Mouse (Mus musculus) embryonic facial prominence, embryonic 12.5 days (tissue): ENCODE measurements at regions not wholly inside any gene's neighbourhood (a gene's known extent, or its start where the extent isn't known, plus 50 kb on each side); places are given as distances from the start of the nearest gene placed in this dataset.

Experiments used
- ATAC-seq: fragments of 200-750 bp; cut with Nextera tagmentation; 2 replicates; pipeline ENCODE4 v1.8.0; 2017; ENCODE audit not compliant: insufficient number of reproducible peaks, insufficient read depth, low FRiP score, low TSS enrichment
- H3K27ac ChIP-seq: fragments of 300-500 bp; sonication (generic); 2 replicates; pipeline ENCODE4 v1.5.1; 2016; ENCODE audit warnings: mild to moderate bottlenecking
- H3K27me3 ChIP-seq: fragments of 300-500 bp; sonication (generic); 2 replicates; pipeline ENCODE4 v1.6.1; 2016; ENCODE audit warnings: mild to moderate bottlenecking, moderate library complexity
- H3K36me3 ChIP-seq: fragments of 300-500 bp; sonication (generic); 2 replicates; pipeline ENCODE4 v1.6.1; 2016; ENCODE audit warnings: mild to moderate bottlenecking
- H3K4me1 ChIP-seq: fragments of 300-500 bp; sonication (generic); 2 replicates; pipeline ENCODE4 v1.6.1; 2016
- H3K4me2 ChIP-seq: fragments of 300-500 bp; sonication (generic); replicated peaks from 2 replicates; pipeline ENCODE4 v1.6.1; 2016; ENCODE audit warnings: mild to moderate bottlenecking, moderate library complexity
- H3K4me3 ChIP-seq: fragments of 300-500 bp; sonication (generic); 2 replicates; pipeline ENCODE4 v1.5.1; 2016; ENCODE audit warnings: mild to moderate bottlenecking
- H3K9ac ChIP-seq: fragments of 300-500 bp; sonication (generic); 2 replicates; pipeline ENCODE4 v1.6.1; 2016; ENCODE audit warnings: mild to moderate bottlenecking, moderate library complexity
- H3K9me3 ChIP-seq: fragments of 300-500 bp; sonication (generic); 2 replicates; pipeline ENCODE4 v1.6.1; 2016; ENCODE audit warnings: mild to moderate bottlenecking, moderate library complexity
- WGBS: fragments of 180-500 bp; shearing (Covaris S2); methylation state at CpG from one replicate; pipeline ENCODE4 v1.1.7; 2016; 5-methylcytosine and 5-hydroxymethylcytosine counted together

GRCm38 (mm10) chr7:125038840-125039239, 405.6 kb upstream of the Kdm8 start:
- H3K4me1 ChIP-seq, result no peaks in the 10 kb centered on the region
- no peak overlapping the region for H3K4me2 ChIP-seq
- no peak overlapping the region for H3K4me3 ChIP-seq
- H3K9me3 ChIP-seq, result no peaks in the 10 kb centered on the region
- no peaks in the 10 kb centered on the region for H3K27me3 ChIP-seq
- no peak for ATAC-seq
- H3K27ac ChIP-seq, result no peak overlapping the region
- H3K36me3 ChIP-seq, result no peaks in the 10 kb centered on the region
- WGBS, result 53% methylated on average over 4 of the region's 4 CpGs
- no peak overlapping the region for H3K9ac ChIP-seq

- no peaks in the 10 kb centered on the region for H3K27me3 ChIP-seq
- no peak for ATAC-seq
- H3K4me2 ChIP-seq, result no peak overlapping the region
- H3K9ac ChIP-seq, result no peak overlapping the region
- no peak overlapping the region for H3K27ac ChIP-seq
- H3K4me3 ChIP-seq, result no peak overlapping the region
- H3K9me3 ChIP-seq, result no peaks in the 10 kb centered on the region
- no peaks in the 10 kb centered on the region for H3K4me1 ChIP-seq
- no peaks in the 10 kb centered on the region for H3K36me3 ChIP-seq
These were observed 388.4 kb upstream of the Kdm8 start for GRCm38 (mm10) chr7:125055951-125056625.

GRCm38 (mm10) chr7:125102464-125102863, 342.0 kb upstream of the Kdm8 start:
- no peaks in the 10 kb centered on the region for H3K9me3 ChIP-seq
- H3K4me3 ChIP-seq, result no peak overlapping the region
- no peaks in the 10 kb centered on the region for H3K27me3 ChIP-seq
- ATAC-seq, result no peak
- no peak overlapping the region for H3K9ac ChIP-seq
- 87% methylated on average over 4 of the region's 4 CpGs for WGBS
- no peak overlapping the region for H3K27ac ChIP-seq
- H3K36me3 ChIP-seq, result no peaks in the 10 kb centered on the region
- no peaks in the 10 kb centered on the region for H3K4me1 ChIP-seq
- H3K4me2 ChIP-seq, result no peak overlapping the region

GRCm38 (mm10) chr7:125104011-125104410, 340.5 kb upstream of the Kdm8 start:
- no peak overlapping the region for H3K4me3 ChIP-seq
- H3K4me2 ChIP-seq, result no peak overlapping the region
- no peak overlapping the region for H3K9ac ChIP-seq
- no peaks in the 10 kb centered on the region for H3K4me1 ChIP-seq
- H3K27me3 ChIP-seq, result no peaks in the 10 kb centered on the region
- no peaks in the 10 kb centered on the region for H3K36me3 ChIP-seq
- ATAC-seq, result no peak
- no peak overlapping the region for H3K27ac ChIP-seq
- 68% methylated on average over 4 of the region's 4 CpGs for WGBS
- H3K9me3 ChIP-seq, result no peaks in the 10 kb centered on the region

GRCm38 (mm10) chr7:125112820-125113273, 331.6 kb upstream of the Kdm8 start:
- H3K27me3 ChIP-seq, result no peaks in the 10 kb centered on the region
- H3K27ac ChIP-seq, result no peak overlapping the region
- ATAC-seq, result no peak
- H3K9me3 ChIP-seq, result no peaks in the 10 kb centered on the region
- no peak overlapping the region for H3K9ac ChIP-seq
- no peaks in the 10 kb centered on the region for H3K4me1 ChIP-seq
- 70% methylated on average over 9 of the region's 9 CpGs for WGBS
- no peak overlapping the region for H3K4me3 ChIP-seq
- no peak overlapping the region for H3K4me2 ChIP-seq
- no peaks in the 10 kb centered on the region for H3K36me3 ChIP-seq

GRCm38 (mm10) chr7:125115322-125115996, 329.0 kb upstream of the Kdm8 start:
- no peaks in the 10 kb centered on the region for H3K9me3 ChIP-seq
- no peak overlapping the region for H3K4me2 ChIP-seq
- H3K36me3 ChIP-seq, result no peaks in the 10 kb centered on the region
- no peaks in the 10 kb centered on the region for H3K4me1 ChIP-seq
- no peak overlapping the region for H3K4me3 ChIP-seq
- ATAC-seq, result no peak
- no peaks in the 10 kb centered on the region for H3K27me3 ChIP-seq
- H3K9ac ChIP-seq, result no peak overlapping the region
- H3K27ac ChIP-seq, result no peak overlapping the region
- WGBS, result 79% methylated on average over 8 of the region's 8 CpGs

GRCm38 (mm10) chr7:125117173-125117572, 327.3 kb upstream of the Kdm8 start:
- 84% methylated on average over 8 of the region's 8 CpGs for WGBS
- Histone ChIP-seq H3K4me2 (no peak overlapping the region), H3K4me1 (no peaks in the 10 kb centered on the region), H3K4me3 (no peak overlapping the region), H3K27me3 (no peaks in the 10 kb centered on the region), H3K27ac (no peak overlapping the region), H3K9ac (no peak overlapping the region), H3K9me3 (no peaks in the 10 kb centered on the region), H3K36me3 (no peaks in the 10 kb centered on the region)
- ATAC-seq, result no peak

- no peak for ATAC-seq
- Histone ChIP-seq H3K27ac (no peak overlapping the region), H3K36me3 (no peaks in the 10 kb centered on the region), H3K27me3 (no peaks in the 10 kb centered on the region), H3K4me2 (no peak overlapping the region), H3K4me3 (no peak overlapping the region), H3K4me1 (no peaks in the 10 kb centered on the region), H3K9ac (no peak overlapping the region), H3K9me3 (no peaks in the 10 kb centered on the region)
- 80% methylated on average over 1 of the region's 1 CpGs for WGBS
These were observed 315.3 kb upstream of the Kdm8 start for GRCm38 (mm10) chr7:125129187-125129586.

GRCm38 (mm10) chr7:125131968-125132367, 312.5 kb upstream of the Kdm8 start:
- Histone ChIP-seq H3K9me3 (no peaks in the 10 kb centered on the region), H3K4me1 (no peaks in the 10 kb centered on the region), H3K27me3 (no peaks in the 10 kb centered on the region), H3K9ac (no peak overlapping the region), H3K4me3 (no peak overlapping the region), H3K4me2 (no peak overlapping the region), H3K27ac (no peak overlapping the region), H3K36me3 (no peaks in the 10 kb centered on the region)
- 63% methylated on average over 1 of the region's 1 CpGs for WGBS
- no peak for ATAC-seq

- Histone ChIP-seq H3K27ac (no peak overlapping the region), H3K4me1 (no peaks in the 10 kb centered on the region), H3K4me3 (no peak overlapping the region), H3K9me3 (no peaks in the 10 kb centered on the region), H3K9ac (no peak overlapping the region), H3K4me2 (no peak overlapping the region), H3K27me3 (no peaks in the 10 kb centered on the region), H3K36me3 (no peaks in the 10 kb centered on the region)
- ATAC-seq, result no peak
- 69% methylated on average over 3 of the region's 3 CpGs for WGBS
These were observed 305.9 kb upstream of the Kdm8 start for GRCm38 (mm10) chr7:125138607-125139006.

GRCm38 (mm10) chr7:125139196-125139595, 305.3 kb upstream of the Kdm8 start:
- ATAC-seq, result no peak
- H3K36me3 ChIP-seq, result no peaks in the 10 kb centered on the region
- no peak overlapping the region for H3K4me2 ChIP-seq
- H3K4me1 ChIP-seq, result no peaks in the 10 kb centered on the region
- no peaks in the 10 kb centered on the region for H3K27me3 ChIP-seq
- no peak overlapping the region for H3K27ac ChIP-seq
- no peak overlapping the region for H3K9ac ChIP-seq
- WGBS, result 92% methylated on average over 2 of the region's 2 CpGs
- H3K9me3 ChIP-seq, result no peaks in the 10 kb centered on the region
- H3K4me3 ChIP-seq, result no peak overlapping the region

GRCm38 (mm10) chr7:125140854-125141253, 303.6 kb upstream of the Kdm8 start:
- no peak overlapping the region for H3K4me2 ChIP-seq
- no peak overlapping the region for H3K4me3 ChIP-seq
- H3K9ac ChIP-seq, result no peak overlapping the region
- no peaks in the 10 kb centered on the region for H3K9me3 ChIP-seq
- H3K27ac ChIP-seq, result no peak overlapping the region
- H3K36me3 ChIP-seq, result no peaks in the 10 kb centered on the region
- 45% methylated on average over 3 of the region's 3 CpGs for WGBS
- no peaks in the 10 kb centered on the region for H3K4me1 ChIP-seq
- ATAC-seq, result no peak
- no peaks in the 10 kb centered on the region for H3K27me3 ChIP-seq
